Mouse (Mus musculus): ENCODE results near the gene Rtp3. TPM values are rescaled to one million over a fixed set of nuclear protein-coding genes. Genes with fewer than 3 reads are reported as not detected.

Gene Rtp3
- polyA plus RNA-seq, 1 experiment from 2014 or later, result not detected

DNA sequence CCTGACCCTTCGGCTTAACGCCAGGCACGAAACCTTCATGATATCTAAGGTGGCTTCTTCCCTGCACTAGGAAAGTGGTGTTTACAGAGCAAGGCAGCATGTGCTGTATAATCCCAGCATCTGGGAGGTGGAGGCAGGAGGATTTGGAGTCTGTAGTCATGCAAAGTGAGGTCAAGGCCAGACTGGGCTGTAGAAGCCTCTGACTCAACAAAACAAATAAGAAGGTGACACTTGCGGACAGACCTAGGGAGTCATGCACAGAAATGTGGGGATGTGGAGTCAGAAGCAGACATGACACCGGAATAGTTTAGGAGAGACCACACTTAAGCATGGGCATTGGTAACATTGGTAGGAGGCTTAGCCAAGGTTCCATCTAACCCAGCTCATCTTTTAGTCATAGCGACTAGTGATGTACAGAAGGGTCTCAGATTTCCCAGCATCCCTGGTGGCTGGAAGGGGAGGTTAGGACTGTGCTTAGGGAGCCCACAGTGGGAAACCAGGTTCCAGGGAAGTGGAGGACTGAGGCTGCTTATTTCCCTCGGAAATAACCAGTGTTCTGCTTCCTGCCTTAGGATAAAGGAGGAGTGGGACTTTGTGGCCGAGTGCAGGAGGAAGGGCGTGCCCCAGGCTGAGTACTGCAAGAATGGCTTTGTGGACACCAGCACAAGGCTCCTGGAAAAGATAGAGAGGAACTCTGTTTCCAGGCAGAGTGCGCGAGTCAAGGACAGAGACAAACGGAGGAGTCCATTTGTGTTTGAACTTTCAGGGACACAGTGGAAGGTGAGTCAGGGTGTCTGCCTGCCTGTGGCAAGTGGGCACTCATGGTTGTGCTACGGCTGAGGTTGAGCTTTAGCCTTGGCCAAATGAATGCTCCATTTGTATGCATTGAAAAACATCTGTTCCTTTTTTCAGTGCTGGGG is 29.9 kb downstream of the Rtp3 start:
- Histone ChIP-seq H3K4me3 (ENCODE audit: inconsistent target) (no peak overlapping the region), H3K79me2 (ENCODE audit: inconsistent target) (no peaks in the 10 kb centered on the region), H3K36me3 (ENCODE audit: inconsistent target) (no peaks in the 10 kb centered on the region), H3K27ac (no peak overlapping the region)
- WGBS (ENCODE audit: missing documents), result 89% methylated on average over 13 of the region's 13 CpGs

DNA sequence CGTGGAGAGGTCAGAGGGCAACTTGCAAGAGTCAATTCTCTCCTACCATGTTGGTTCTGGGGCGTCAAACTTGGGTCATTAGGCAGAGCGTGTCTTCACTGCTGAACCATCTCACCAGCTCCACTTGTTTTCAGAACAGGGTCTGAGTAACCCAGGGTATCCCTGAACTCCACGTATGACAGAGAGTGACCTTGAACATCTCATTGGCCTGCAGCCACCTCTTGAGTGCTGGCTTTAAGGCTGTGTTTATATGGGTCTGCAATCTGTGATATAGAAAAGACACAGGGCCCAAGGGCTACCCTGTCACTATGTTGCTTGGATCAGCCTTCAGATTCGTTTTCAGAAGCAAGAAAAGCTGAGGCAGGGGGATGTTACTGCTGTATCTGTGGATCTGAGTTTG is 30.7 kb downstream of the Rtp3 start:
- WGBS (ENCODE audit: missing documents), result 88% methylated on average over 5 of the region's 5 CpGs
- no peaks in the 10 kb centered on the region for H3K36me3 ChIP-seq (ENCODE audit: inconsistent target)
- no peaks in the 10 kb centered on the region for H3K79me2 ChIP-seq (ENCODE audit: inconsistent target)
- no peak overlapping the region for H3K4me3 ChIP-seq (ENCODE audit: inconsistent target)
- no peak overlapping the region for H3K27ac ChIP-seq

DNA sequence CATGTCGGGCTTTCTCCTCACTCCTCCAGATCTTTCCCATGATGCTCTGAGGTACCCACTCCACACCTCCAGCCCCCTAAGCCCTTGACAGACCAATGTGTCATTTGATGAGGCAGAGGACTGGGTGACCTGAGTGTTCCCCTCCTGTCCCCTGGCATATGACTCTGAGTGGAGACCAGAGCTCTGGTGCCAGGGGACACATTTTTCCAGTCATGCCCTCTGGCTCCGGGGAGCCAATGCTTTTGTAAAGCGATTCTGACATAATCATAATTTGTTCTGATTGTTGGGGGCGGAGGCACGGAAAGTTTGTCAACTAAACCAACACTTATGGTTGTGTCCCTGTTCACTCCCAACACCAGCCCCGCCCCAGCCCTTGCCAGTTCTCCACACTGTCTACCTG is 34.4 kb downstream of the Rtp3 start:
- no peak overlapping the region for H3K4me3 ChIP-seq (ENCODE audit: inconsistent target)
- no peaks in the 10 kb centered on the region for H3K36me3 ChIP-seq (ENCODE audit: inconsistent target)
- H3K79me2 ChIP-seq (ENCODE audit: inconsistent target), result no peaks in the 10 kb centered on the region
- no peak overlapping the region for H3K27ac ChIP-seq
- WGBS (ENCODE audit: missing documents), result 92% methylated on average over 6 of the region's 6 CpGs

DNA sequence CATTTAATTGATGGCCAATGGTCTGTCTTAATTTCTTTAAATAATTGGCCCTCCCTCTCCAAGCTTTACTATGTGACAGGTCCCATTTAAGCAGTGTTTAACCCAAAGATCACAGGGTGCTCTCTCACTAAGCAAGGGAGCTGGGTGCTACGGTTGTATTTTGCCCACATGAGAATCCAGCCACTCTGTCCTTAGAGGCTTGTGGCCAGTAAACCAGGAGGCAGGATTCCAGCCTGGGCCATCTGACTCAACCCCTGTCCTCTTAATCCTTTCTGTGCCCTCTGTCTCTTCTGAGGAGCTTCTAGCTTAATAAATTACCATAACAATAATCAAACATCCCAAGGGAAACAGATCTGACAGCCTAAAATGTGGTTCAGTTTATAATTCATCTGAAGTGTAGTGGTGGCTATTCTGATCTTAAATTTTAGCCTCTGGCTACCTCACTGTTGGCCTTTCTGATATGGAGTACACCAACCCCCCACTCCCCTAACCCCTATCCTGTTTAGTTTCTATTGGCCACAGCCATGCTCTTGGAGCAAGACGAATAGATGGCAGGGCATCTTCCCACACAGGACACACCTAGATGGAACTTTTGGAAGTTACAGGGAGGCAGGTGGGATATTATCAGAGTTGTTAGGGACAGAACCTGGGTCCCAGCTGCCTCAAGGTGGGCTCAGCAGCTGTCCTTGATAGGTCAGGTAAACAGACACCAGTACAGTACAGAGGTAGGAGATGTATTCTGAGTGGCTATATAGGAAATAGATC is 35.5 kb downstream of the Rtp3 start:
- Histone ChIP-seq H3K27ac (no peak overlapping the region), H3K36me3 (ENCODE audit: inconsistent target) (no peaks in the 10 kb centered on the region), H3K4me3 (ENCODE audit: inconsistent target) (no peak overlapping the region), H3K79me2 (ENCODE audit: inconsistent target) (no peaks in the 10 kb centered on the region)
- 72% methylated on average over 2 of the region's 2 CpGs for WGBS (ENCODE audit: missing documents)

DNA sequence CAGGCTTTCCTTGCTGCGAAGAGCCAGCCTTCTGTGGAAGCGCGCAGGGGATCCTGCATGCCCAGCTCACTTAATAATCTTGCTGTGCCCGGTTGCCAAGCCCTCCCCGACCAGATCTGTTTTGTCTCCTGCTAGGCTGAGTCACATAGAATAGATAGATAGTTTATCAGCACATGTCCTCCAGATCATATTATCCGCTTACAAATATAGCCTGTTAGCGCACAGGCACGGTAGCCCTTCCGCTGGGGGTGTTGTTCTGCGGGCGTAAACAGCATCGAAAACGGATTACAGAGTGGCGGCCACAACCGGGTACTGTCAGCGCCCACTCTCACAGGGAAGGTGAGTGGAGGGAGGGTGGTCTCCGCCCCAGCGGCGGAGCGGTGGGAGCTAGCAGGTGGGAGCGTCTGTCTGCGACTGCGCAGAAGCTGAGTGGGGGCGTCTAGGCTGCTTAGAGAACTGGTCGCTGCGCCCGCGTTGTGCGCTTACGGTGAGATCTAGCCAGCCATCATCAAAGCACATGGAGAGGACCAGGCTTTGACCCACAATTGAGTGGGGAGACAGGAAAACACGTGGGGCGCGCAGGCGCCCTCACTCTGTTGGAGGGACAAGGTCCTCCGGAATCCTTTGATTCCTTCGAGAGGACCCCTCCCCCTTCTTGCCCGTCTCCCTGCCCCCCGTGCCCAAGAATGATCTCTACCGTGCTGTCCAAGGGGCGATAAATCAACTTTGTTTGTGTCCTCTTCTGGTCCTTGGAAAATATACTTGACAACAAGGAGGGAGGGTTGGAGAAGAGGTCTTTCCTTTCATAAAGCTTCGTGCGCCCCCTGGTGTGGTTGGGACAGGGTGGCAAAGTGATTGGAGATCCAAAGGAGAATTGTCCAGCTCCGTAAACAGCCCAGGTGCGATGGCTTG is 36.6 kb downstream of the Rtp3 start:
- H3K79me2 ChIP-seq (ENCODE audit: inconsistent target), result no peaks in the 10 kb centered on the region
- H3K4me3 ChIP-seq (ENCODE audit: inconsistent target), result peak overlapping the region; percentile 8; the same call in 1 of the 2 replicates
- WGBS (ENCODE audit: missing documents), result 8% methylated on average over 43 of the region's 44 CpGs
- H3K36me3 ChIP-seq (ENCODE audit: inconsistent target), result no peaks in the 10 kb centered on the region
- H3K27ac ChIP-seq, result no peak overlapping the region

DNA sequence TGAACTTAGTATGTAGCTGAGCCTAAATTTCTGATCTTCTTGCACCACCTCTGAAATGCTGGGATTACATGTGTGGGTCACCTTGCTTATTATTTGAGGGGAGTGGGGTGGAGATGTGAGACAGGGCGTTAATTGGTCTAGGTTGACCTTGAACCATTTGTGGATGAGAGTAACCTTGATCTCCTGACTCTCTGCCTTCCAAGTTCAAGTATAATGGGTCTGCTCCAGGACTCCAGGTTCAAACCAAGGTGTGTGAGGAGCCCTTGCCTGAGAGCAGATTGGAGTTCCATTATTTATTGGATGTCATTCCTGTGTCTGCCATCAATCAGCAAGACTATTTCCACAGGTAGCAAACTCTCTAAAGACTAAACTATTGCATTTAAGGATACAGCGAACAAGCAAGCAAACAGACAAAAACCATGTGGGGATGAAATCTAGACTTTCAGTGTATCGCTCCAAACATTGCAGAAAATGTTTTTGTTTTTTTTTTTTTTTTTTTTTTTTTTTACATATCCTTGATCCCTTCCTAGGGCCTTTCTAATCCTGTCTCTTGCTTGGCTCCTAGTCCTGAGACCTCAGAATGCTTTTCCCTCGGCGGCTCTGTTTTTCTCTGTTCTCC is 37.3 kb downstream of the Rtp3 start:
- no peaks in the 10 kb centered on the region for H3K79me2 ChIP-seq (ENCODE audit: inconsistent target)
- no peak overlapping the region for H3K27ac ChIP-seq
- no peaks in the 10 kb centered on the region for H3K36me3 ChIP-seq (ENCODE audit: inconsistent target)
- H3K4me3 ChIP-seq (ENCODE audit: inconsistent target), result no peak overlapping the region
- WGBS (ENCODE audit: missing documents), result 63% methylated on average over 5 of the region's 5 CpGs

DNA sequence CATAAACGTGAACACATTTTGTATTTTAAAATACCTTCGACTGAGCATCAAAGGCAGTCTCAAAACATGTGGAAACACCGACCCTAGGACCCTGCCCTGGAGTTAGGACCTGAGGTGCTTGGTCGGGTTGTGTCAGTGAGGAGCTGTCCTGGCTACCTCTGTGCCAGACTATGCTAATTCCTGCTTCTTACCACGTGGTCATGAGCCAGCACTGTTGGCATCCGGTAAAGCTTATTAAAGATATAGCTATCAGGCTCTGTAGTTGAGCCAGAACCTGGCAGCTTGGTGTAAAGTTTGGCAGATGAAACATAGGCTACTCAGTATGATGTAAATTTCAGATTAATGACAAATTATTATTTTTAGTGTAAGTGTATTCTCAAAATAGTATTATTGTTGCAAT is 38.0 kb downstream of the Rtp3 start:
- WGBS (ENCODE audit: missing documents), result 42% methylated on average over 6 of the region's 6 CpGs
- Histone ChIP-seq H3K4me3 (ENCODE audit: inconsistent target) (no peak overlapping the region), H3K36me3 (ENCODE audit: inconsistent target) (no peaks in the 10 kb centered on the region), H3K27ac (no peak overlapping the region), H3K79me2 (ENCODE audit: inconsistent target) (no peaks in the 10 kb centered on the region)

DNA sequence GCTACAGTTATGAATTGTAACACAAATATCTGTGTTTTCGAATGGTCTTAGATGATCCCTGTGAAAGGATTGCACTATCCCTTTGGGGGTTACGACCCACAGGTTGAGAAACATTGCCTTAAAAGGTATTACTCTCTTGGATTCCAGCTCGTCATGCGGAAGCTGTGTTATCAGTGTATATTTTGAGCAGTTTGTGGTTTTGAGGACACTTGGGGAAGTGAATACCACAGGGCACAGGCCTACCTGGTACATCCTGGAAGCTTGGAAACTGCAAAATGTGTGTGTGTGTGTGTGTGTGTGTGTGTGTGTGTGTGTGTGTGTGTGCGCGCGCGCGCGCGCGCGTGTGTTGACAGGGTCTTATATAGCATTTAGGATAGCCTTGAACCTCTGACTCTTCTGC is 38.5 kb downstream of the Rtp3 start:
- Histone ChIP-seq H3K4me3 (ENCODE audit: inconsistent target) (no peak overlapping the region), H3K79me2 (ENCODE audit: inconsistent target) (no peaks in the 10 kb centered on the region), H3K27ac (no peak overlapping the region), H3K36me3 (ENCODE audit: inconsistent target) (no peaks in the 10 kb centered on the region)
- WGBS (ENCODE audit: missing documents), result 81% methylated on average over 13 of the region's 13 CpGs

DNA sequence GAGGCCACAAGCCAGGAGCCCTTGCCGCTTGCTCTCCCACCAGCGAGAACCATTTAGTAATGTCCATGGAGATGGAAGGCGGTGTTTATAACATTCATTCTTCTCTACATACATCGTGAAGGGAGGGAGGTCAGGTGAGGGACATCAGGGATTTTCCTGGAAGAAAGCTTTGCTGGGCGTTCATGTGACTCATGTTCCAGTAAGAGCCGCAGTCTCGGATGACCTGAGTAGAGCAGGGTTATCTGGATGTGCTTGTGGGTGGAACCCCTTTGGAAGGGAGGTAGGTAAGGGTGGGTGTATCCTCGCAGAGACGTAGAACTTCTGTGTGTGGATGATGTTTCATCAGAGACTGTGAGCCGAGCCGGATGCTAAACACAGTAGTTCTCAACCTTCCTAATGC is 39.0 kb downstream of the Rtp3 start, which contains the start of gene Lrrc2:
Gene Lrrc2, plus strand, starts transcription at position 149 of the 400 bp plus-strand sequence.
- 90% methylated on average over 11 of the region's 11 CpGs for WGBS (ENCODE audit: missing documents)
- no peaks in the 10 kb centered on the region for H3K36me3 ChIP-seq (ENCODE audit: inconsistent target)
- no peak within 1 kb of the TSS for H3K4me3 ChIP-seq (ENCODE audit: inconsistent target)
- H3K79me2 ChIP-seq (ENCODE audit: inconsistent target), result no peaks in the 10 kb centered on the region
- no peak within 1 kb of the TSS for H3K27ac ChIP-seq

DNA sequence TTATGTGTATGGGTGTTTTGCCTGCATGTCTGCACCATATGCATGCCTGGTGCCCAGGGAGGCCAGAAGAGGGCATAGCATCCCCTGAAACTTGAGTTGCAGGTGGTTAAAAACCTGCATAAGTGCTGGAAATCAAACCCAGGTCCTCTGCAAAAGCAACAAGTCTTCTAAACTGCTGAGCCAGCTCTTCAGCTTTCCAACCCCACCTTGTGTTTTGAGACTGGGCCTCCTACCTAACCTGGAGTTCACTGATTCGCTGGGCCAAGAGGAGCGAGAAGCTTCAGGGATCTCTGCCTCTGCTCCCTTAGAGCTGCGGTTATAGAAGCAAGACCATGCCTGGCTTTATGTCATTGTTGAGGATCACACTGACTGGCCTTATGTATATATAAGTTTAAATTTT is 40.3 kb downstream of the Rtp3 start:
- H3K36me3 ChIP-seq (ENCODE audit: inconsistent target), result no peaks in the 10 kb centered on the region
- no peaks in the 10 kb centered on the region for H3K79me2 ChIP-seq (ENCODE audit: inconsistent target)
- no peak overlapping the region for H3K27ac ChIP-seq
- whole genome bisulfite sequencing (ENCODE audit: missing documents), result 100% methylated on average over 3 of the region's 3 CpGs
- H3K4me3 ChIP-seq (ENCODE audit: inconsistent target), result no peak overlapping the region

DNA sequence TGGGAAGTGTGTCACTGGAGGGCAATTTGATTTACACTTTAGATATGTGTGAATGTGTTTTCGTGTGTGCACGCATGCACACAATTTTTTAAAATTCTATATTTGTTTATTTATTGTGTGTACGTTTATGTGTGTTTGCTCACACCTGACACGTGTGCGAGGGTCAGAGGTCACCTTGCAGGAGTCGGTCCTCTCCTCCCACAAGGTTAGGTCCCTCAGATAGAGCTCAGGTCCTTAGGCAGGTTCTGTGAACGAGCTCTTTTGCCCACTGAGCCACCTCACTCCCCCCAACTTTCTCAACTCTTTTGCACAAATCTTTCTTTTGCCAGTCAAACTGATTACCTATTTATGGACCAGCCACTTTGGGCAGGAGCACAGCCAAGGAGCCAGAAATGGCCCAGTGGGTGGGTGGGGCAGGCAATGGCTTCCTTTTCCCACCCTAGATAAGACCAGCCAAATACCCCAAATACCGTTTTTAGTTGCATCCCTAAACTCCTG is 41.5 kb downstream of the Rtp3 start:
- WGBS (ENCODE audit: missing documents), result 90% methylated on average over 8 of the region's 8 CpGs

DNA sequence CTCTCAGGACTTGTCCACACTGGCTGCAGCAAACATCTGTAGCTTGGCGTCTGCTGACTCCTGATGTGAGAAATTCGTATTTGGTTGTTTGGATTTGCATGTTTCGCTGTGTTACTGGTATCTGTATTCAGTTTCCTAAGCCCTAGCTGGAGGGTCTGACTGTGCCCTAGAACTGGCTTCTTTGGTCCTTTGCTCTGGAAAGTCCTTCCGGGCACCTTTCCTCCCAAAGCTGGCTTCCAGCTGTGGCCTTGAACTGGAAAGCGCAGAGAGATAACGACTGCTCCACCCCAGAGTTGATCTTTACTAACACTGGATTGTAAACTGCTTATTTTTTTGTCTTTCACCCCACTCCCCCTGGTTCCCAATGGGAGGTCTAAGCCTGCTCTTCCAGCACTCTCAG is 42.5 kb downstream of the Rtp3 start:
- H3K4me3 ChIP-seq (ENCODE audit: inconsistent target), result no peak overlapping the region
- 95% methylated on average over 6 of the region's 6 CpGs for WGBS (ENCODE audit: missing documents)
- H3K36me3 ChIP-seq (ENCODE audit: inconsistent target), result no peaks in the 10 kb centered on the region
- no peak overlapping the region for H3K27ac ChIP-seq
- no peaks in the 10 kb centered on the region for H3K79me2 ChIP-seq (ENCODE audit: inconsistent target)

More for the DNA sequence above, 41.5 kb downstream of the Rtp3 start:
- no peaks in the 10 kb centered on the region for H3K79me2 ChIP-seq (ENCODE audit: inconsistent target)
- H3K36me3 ChIP-seq (ENCODE audit: inconsistent target), result no peaks in the 10 kb centered on the region
- no peak overlapping the region for H3K27ac ChIP-seq
- H3K4me3 ChIP-seq (ENCODE audit: inconsistent target), result no peak overlapping the region

DNA sequence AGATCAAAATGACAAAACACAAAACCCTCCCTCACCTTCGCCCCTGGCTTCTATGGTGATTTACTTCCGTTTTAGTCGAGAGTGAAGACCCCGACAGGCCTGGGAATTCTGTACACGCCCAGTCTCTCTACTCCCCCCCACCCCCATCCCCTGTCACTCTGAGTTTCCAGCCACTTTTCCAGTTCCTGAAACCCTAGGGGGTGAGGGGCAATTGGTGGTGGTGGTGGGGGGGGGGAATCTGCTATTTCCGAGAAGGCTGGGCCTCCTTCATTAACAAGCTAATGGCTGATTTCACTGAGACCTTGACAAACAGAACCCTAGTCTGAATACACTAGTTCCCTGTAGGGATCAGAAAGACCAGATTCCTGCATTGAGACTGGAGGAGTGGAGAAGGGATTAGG is 43.1 kb downstream of the Rtp3 start:
- Histone ChIP-seq H3K36me3 (ENCODE audit: inconsistent target) (no peaks in the 10 kb centered on the region), H3K79me2 (ENCODE audit: inconsistent target) (no peaks in the 10 kb centered on the region), H3K27ac (no peak overlapping the region), H3K4me3 (ENCODE audit: inconsistent target) (no peak overlapping the region)
- 85% methylated on average over 6 of the region's 6 CpGs for WGBS (ENCODE audit: missing documents)

DNA sequence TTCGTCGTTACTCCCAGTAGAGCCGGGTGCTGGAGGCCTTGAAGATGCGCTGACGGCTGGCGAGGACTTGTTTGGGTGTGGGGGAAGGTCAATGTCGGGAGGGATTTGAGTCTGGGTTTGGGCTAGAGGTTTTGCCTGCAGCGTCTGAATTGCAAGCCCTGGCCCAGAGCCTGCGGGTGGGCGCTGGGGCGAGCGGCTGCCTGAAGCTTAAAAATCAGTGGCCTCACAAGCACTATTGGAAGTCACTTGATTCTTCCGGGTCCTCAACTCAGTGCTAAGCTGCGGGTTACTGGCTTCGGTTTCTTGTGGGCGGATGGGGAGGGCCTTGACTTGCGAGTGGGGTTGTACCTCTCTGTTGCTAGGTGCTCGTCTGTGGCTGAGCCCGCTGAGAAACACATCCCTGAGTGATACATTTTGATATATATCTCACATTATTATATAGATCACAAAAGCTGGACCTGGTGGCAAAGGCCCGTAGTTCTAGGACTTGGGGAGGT is 43.8 kb downstream of the Rtp3 start:
- Histone ChIP-seq H3K27ac (no peak overlapping the region), H3K79me2 (ENCODE audit: inconsistent target) (no peaks in the 10 kb centered on the region), H3K4me3 (ENCODE audit: inconsistent target) (no peak overlapping the region), H3K36me3 (ENCODE audit: inconsistent target) (no peaks in the 10 kb centered on the region)
- WGBS (ENCODE audit: missing documents), result 47% methylated on average over 20 of the region's 20 CpGs
